Mouse (Mus musculus): Measurements from ENCODE around the gene Vcl.

Vcl gene

DNA sequence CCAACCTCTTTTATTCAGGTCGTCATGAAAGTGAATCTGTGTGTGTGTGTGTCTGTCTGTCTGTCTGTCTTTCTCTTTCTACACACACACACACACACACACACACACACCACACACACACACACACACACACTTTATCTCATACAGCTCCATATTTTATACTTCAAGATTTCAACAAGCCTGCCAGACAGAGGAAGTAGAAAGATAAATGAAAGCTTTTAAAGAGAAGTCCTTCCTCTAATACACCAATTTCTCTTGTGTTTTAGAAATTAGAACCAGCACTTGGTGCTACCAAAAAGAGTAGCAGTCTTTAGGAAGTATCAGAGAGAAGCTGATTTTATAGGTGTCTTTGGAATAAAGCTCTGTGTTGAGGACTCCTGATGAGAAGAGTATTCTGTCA is 9.7 kb downstream of the Vcl start:
- DNase-seq (ENCODE audit: low read depth, low spot score) = no peak

DNA sequence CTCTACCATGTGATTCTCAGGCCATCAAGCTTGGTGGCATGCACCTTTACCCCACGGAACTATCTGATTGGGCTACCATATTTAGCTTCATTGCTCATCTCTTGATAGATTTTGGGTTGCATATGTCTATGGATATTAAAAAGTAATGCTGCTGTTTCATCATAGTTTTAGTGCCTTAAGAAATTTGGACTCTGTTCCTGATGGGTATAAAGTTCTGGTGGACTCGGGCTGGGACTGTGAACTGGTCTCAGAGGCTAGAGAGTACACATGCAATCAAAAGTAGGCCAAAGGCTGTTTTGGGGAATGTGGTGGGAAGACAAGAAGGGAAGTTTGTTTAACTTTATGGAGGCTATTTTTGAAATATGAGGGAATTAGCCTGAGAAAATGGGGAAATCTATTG is 16.1 kb downstream of the Vcl start:
- no peak for DNase-seq (ENCODE audit: low read depth, low spot score)

DNA sequence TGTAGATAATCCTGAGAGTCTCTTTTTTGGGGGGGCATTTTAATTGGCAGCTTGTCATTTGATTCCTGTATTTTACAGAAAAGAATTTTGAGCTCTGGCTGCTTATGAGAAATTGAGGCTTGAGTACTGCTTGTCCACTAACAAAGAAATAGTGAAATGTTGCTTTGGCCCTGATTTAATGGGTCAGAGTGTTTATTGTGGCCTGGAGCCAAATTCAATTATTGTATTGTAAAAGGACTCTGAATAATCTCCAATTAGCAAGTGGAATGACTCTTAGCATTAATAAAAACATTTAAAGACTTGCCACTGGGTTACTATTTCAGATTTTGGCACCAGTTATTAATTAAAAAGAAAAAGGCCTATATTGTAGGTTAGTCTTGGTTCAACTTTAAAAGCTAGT is 26.8 kb downstream of the Vcl start:
- DNase-seq (ENCODE audit: low read depth, low spot score) = no peak

DNA sequence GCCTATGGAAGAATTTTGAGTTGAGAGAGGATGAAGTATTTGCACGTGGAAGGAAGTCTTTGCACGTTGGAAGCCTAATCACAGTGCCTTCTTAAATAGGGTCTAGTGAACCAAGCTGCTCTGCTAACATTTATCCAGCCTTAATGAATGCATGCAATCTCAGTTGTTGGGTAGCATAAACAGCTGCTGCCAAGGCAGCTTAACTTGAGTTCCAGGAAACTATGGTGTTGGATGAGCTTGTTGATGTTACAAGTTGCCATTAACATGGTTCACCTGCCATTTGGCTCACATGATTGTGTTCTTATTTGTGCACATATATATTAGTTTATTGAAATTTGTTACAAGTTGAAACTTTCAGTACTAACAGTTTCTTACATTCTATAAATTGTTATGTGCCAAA is 29.8 kb downstream of the Vcl start:
- no peak for DNase-seq (ENCODE audit: low read depth, low spot score)

DNA sequence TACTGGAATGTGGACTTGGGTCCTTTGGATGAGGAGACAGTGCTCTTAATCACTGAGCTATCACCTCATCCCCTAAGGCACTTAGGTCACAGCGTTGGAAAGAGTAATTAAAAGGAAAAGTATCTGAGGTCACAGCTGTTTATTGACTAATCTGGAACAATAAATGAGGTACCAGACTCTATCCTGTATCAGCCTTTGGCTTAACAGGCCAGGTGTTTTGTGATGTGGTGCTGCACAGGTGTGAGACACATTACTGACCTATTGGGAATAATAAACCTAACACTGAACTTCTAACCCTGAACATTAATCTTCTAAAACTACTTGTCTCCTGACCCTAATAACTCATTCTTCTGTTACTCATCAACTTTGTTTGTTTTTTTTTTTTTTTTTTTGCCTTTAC is 33.3 kb downstream of the Vcl start:
- DNase-seq (ENCODE audit: low read depth, low spot score) = no peak

DNA sequence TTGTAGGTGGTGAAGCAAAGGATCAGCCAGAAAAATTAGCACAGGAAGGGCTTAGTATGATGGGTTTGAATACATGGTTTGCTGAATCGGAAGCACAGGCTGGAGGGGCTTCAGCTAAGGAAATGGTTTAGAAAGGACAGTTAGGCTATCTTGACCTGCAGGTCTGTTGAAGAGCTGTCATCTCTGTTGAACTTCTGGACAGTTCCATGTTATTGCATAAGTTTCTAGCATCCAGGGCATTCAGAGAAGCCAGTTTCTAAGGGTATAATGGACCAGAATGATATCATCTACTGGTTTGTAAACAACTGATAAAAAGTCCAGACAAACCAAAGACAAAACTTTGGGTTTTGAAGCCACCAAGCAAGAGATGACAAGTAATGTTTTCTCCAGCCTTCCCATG is 33.7 kb downstream of the Vcl start:
- DNase-seq (ENCODE audit: low read depth, low spot score) = no peak

DNA sequence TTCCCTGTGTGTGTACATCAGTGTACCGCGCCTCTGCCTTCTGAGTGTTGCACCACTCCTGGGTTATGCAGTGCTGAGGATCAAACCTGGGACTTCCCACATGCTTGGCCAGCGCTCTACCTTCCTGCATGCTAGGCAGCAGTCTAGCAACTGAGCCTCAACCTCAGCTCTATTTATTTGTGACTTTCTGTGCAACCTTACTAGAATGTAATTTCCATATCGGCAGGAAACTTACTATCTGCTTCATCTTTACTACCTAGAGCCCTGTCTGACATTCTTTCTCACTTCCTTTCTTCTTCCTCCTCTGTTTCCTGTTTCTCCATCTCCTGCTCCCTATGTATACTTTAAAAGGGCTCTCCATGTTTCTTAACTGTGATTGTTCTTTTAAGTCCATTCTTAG is 34.7 kb downstream of the Vcl start:
- DNase-seq (ENCODE audit: low read depth, low spot score) = no peak

DNA sequence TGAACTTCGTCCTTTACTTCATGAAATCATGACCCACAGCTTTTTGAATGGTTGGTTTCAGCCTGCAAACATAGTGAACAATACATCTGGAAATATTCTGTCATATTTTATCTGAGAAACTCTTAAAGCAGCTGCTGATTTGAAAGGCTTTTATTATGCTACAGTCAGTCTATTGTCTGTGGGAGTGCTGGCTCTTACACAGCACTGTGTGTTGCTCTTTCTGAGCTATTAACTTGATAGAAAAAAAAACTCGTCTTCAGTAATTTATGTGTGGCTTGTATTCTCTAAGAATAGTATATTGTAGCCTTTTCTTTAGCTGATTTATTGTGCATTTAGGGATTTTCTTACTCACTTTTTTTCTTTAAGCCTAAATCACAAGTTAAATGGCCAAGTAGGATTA is 35.1 kb downstream of the Vcl start:
- no peak for DNase-seq (ENCODE audit: low read depth, low spot score)

DNA sequence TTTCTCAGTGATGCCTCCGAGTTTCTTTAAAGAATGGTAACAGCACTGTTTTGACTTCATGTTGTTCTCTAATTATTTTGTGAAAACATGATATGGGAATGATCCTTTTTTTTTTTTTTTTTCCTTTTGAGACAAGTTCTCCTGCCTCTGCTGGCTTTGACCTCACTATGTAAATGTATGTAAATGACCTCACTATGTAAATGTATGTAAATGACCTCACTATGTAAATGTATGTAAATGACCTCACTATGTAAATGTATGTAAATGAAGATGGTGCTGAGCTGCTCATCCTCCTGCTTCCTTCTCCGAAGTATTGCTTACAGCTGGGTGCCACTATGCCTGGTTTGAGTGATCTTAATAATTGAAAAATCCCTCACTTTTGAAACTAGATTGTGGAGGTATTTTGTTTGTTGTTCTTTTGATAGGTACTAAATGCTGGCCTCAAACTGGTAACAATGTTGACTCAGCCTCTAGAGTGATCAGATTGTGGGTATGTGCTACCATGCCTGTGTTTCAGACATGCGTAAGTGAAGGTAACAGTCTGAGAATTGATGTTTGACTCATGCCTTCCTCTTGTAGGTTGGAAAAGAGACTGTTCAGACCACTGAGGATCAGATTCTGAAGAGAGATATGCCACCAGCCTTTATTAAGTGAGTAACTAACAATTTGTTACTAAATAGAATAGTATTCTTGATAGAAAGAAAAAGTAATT is 37.9 kb downstream of the Vcl start:
- no peak for DNase-seq (ENCODE audit: low read depth, low spot score)

DNA sequence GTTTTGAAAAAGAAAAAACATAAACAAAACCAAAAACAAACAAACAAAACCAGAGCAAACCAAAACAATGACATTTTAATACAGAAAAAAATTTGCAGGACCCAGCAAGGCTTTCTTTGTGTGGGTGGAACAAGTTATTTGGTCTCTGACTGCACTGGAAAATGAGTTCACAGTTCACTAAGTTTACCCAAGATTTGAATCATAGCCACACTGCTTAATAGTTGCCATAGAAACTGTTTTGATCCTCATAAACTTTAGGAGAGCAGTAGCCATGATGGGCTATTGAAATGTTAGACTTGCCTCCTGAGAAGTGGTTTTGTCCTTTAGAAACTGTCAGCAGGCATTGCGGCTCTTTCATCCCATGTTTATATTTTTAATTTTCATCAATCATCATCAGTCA is 39.9 kb downstream of the Vcl start:
- no peak for DNase-seq (ENCODE audit: low read depth, low spot score)

DNA sequence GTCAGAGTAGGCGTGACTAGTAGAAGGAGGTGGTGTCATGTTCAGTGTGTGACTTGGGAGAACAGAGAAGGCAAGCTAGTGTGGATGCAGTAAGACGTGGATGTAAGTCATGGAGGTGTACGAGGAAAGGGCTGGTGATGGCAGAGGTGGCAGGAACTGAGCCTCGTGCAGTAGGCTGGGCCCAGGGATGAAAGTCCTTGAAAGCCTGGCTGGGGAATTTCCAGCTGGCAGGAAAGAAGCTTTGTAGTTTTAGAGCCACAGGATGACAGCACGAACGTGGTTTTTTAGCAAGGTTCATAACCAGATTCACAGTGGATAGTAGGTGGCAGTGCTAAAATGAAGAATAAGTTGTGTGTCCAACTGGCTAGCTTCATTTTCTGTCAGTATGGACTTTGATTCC is 41.2 kb downstream of the Vcl start:
- no peak for DNase-seq (ENCODE audit: low read depth, low spot score)

DNA sequence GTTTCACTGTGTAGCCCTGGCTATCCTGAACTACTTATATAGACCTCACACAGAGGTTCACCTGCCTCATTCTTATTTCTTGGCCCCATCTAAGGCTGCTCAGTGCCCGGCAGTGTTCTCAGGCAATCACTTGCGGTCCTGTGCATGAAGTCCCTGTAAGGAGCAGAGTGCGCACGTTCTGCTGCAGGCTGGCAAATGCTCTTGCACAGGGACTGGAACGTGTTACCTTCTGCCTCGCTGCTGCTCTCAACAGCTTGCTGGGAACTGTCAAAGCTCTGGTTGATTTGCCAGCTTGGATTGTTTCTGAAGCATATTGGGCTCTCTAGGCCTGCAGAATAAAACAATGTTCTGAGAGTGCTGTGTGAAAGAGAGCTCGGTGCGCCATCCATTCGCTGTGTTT is 41.7 kb downstream of the Vcl start:
- DNase-seq (ENCODE audit: low read depth, low spot score) = no peak

DNA sequence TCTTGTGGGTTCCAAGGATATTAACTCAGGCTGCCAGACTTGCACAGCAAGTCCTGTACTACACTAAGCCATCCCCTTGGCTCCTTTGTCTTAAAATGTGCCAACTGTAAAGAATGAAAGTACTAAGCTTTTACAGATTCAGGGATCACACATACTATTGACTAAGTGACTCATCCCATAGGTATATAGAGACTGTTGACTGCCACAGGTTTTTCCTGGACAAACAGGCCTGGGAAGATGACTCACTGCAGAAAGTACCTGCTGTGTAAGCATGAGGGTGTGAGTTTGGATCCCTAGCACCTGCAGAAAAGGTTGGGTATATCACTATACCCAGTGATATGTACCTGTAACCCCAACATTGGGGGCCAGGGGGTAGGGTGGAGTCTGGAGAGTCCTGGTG is 44.6 kb downstream of the Vcl start:
- no peak for DNase-seq (ENCODE audit: low read depth, low spot score)

DNA sequence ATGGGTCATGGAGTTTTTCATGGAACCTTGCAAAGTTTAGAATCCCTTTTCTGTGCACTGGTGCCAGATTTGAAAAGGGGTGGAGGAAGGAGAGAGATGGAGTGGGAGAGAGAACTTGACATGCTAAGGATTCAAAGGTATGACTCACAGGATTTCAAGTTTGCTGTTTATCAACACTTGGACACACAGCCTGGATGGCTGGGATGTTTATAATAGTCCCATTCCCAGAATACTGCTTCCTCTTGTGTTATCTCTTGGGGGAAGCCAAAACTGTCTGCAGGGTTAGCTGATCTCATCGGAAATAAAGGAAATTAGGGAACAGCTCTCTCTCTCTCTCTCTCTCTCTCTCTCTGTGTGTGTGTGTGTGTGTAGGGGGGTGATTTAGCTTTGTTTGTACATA is 47.5 kb downstream of the Vcl start:
- no peak for DNase-seq (ENCODE audit: low read depth, low spot score)

DNA sequence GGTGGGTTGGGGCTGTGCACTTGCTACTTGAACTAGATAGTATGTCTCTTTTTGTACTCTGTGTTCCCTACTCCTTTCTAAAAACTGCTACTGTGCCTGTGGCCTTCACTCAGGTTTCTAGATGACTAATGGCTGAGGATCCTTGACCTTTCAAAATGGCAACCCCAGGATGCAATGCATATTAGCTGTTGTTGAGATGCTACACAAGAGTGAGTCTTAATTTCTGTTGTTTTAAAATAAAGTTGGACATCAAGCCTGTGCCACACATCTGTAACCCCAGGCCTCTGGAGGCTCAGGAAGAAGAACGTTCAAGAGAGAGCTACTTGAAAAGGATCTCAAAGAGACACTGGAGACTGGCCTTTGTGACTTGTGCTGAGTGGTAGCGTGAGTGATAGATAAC is 48.5 kb downstream of the Vcl start:
- DNase-seq (ENCODE audit: low read depth, low spot score) = no peak

DNA sequence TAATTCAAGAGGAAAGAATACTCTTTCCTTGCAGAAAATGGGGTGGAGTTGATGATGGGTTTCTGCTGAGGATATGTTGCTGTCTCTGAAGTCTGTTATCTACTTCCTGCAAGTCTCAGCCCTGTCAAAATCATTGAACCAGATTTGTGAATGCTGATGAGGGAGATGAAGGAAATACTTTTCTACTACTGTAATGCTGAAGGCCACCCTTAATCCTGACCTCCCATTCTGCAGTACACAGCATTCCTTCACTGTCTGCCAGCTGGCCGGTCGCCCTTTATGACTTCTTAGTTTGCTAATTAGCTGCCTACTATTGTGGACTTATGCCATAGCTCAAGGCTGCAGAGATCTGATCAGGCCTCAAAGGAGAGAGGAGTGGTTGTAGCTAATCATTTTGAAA is 54.6 kb downstream of the Vcl start:
- DNase-seq (ENCODE audit: low read depth, low spot score) = no peak

DNA sequence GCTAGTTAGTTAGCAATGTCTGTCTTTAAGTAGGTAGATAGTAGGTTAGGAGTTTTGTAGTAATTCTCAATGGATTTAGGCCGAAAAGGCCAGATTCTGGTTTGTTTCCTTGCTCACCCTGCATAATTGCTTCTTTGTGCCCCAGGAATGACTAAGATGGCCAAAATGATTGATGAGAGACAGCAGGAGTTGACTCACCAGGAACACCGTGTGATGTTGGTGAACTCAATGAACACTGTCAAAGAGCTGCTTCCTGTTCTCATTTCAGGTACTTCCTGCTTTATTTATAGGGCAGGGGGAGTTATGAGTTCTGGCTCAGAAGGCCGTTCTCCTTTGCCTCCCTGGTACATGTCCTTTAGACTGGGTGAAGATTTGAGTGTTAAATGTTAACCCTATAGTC is 56.3 kb downstream of the Vcl start:
- DNase-seq (ENCODE audit: low read depth, low spot score) = no peak

DNA sequence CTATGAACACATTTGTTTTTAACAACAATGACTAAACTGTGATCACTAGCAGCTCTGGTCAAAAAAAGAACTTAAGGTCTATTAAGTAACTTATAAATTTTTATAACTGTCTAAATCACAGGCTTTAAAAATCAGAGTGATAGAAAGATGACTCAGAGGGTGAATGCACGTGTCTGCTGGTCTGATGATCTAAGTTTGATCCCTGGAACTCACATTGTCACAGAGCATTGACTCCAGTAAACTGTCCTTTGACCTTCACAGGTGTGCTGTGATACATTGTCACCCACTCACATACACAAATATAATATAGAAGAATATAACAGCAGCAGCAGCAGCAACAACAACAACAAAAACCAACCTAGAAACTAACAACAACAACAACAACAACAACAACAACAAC is 62.3 kb downstream of the Vcl start:
- no peak for DNase-seq (ENCODE audit: low read depth, low spot score)

DNA sequence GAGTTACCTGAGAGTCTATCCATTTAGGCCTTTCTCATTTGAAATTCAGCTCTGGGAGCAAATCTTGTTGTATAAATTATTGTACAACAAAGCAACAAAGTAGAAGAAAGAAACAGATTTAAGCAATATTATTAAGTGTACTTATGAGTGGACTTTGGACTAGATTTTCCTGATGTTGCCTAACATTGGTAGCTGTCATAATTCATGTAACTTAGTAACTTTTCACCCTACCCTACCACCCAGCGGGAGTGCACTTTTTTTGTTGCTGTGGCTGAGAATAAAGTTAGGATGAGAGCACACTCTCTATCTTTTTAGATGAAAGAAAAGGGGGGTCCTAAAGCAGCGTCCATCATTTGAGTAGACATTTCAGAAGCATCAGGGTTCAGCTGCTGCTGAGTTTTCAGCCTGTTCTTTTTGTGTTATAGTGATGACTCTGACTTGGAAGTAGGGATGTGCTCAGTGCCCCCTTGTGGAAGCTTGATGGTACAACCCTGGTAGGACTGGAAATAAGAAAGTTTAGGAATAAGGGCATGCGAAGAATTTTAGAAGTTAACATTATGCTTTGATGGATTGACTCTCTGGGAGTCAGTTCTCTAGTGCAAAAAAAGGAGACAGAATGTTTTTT is 64.0 kb downstream of the Vcl start:
- DNase-seq (ENCODE audit: low read depth, low spot score) = peak; percentile 24

DNA sequence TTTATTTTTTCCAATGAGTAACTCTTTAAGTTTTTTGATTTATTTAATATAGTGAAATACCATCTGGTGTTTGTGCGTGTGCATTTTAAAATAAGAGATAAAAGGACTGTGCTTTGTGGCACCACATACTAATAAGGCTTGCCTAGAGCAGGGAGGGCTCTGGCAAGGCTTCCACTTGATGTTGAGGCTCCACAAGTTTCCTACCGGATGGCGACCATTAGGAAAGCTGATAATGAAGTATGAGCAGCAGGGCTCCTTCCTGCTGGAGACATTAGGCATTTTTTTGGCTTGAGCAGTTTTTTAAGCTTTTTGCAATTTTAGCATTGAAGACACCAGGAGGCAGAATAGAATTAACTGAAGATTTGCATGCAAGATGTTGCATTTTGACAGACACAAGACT is 65.3 kb downstream of the Vcl start:
- no peak for DNase-seq (ENCODE audit: low read depth, low spot score)

DNA sequence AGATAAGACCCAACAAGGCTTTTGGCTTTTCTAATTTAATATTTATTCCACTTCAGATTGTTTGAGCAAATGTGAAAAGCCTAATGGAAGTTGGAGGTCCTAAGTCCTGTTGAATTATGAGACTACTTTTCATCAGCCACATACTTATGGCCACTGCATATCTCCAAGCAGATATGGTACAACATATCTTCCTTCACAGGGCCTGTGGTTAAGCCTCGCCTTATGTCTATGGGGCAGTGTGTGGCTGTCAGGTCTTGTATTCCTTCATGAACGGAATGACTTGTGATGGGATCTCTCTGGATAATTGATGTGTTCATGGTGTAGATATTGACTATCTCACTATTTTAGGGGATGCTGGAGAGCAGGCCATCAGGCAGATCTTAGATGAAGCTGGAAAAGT is 66.3 kb downstream of the Vcl start:
- DNase-seq (ENCODE audit: low read depth, low spot score) = no peak

DNA sequence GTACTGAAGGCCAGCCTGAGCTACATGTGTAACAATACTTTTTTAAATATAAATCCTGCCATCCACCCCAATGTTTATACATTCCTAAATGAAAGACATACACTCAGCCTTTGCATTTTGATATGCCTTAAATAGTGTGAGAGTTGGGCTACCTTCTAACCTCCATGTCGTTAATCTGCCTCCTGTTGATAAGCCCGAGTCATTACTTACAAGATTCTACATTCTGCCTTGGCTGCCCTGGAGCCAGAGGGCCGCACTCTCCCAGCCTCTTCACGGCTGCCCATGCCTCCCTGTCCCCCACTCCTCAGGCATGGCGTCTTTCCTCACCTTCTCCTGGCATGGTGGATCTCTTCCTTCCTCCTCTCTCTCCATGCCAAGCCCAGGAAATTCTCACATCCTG is 67.2 kb downstream of the Vcl start:
- DNase-seq (ENCODE audit: low read depth, low spot score) = no peak

DNA sequence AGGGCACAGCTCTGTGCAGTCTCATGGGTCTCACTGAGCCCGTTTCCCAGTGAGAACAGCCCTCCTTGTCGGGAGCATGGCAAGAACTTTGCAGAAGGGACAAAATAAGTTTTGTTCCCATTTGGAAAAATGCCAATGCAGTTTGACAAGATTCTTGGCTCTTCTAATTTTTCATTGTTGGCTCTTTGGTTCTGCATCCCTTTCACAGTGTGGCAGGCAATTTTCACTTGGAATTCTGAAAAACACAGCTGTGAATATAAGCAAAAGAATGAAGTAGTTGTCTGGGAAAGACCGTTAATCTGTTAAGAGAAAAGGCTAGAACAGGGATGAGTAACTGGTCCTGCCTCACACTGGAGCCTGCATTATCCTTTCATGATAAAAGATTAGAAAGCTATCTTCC is 68.3 kb downstream of the Vcl start:
- no peak for DNase-seq (ENCODE audit: low read depth, low spot score)

DNA sequence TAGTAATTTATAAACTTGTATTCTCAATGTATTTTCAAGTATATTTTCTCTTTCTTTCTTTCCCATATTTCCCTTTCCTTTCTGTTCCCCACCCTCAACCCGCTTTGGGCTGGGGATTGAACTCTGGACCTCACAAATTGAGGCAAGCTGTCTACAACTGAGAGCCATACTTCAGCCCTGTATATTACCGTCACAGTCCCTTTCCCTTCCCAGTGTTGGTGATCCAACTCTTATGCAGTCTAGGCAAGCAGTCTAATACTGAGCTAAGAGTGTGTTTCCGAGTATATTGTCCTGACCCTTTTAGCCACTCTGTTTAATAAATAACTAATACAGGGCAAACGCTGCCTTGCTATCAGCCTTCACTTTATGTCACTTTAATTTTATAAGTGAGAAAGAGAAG is 70.4 kb downstream of the Vcl start:
- DNase-seq (ENCODE audit: low read depth, low spot score) = no peak

All from retina, postnatal 7 days (tissue).